Mouse (Mus musculus): ENCODE data around the gene Gm17428.
"Not testable (repeated sequence)": the region's sequence is repeated elsewhere in the genome, so short reads cannot be mapped to it uniquely, and the experiment has no call there.

The Gm17428 gene

GRCm38 (mm10) chr14:54951587-54951986, 25.1 kb upstream of the Gm17428 start:
- no peak for DNase-seq (ENCODE audit: low read depth, low spot score)

- DNase-seq (ENCODE audit: low read depth, low spot score) = no peak
These were observed 23.0 kb upstream of the Gm17428 start for GRCm38 (mm10) chr14:54953664-54954206.

GRCm38 (mm10) chr14:54954474-54954873, 22.3 kb upstream of the Gm17428 start:
- DNase-seq (ENCODE audit: low read depth, low spot score) = no peak

- no peak for DNase-seq (ENCODE audit: low read depth, low spot score)
These were observed 21.3 kb upstream of the Gm17428 start for GRCm38 (mm10) chr14:54955481-54955880.

- no peak for DNase-seq (ENCODE audit: low read depth, low spot score)
These were observed 20.2 kb upstream of the Gm17428 start for GRCm38 (mm10) chr14:54956533-54956932.

GRCm38 (mm10) chr14:54958503-54958902, 18.2 kb upstream of the Gm17428 start:
- DNase-seq (ENCODE audit: low read depth, low spot score) = no peak

- no peak for DNase-seq (ENCODE audit: low read depth, low spot score)
These were observed 17.5 kb upstream of the Gm17428 start for GRCm38 (mm10) chr14:54959197-54959596.

- DNase-seq (ENCODE audit: low read depth, low spot score) = not testable (repeated sequence)
These were observed 16.7 kb upstream of the Gm17428 start for GRCm38 (mm10) chr14:54959853-54960613.

- DNase-seq (ENCODE audit: low read depth, low spot score) = no peak
These were observed 16.0 kb upstream of the Gm17428 start for GRCm38 (mm10) chr14:54960769-54961168.

- no peak for DNase-seq (ENCODE audit: low read depth, low spot score)
These were observed 15.2 kb upstream of the Gm17428 start for GRCm38 (mm10) chr14:54961487-54961886.

- no peak for DNase-seq (ENCODE audit: low read depth, low spot score)
These were observed 14.0 kb upstream of the Gm17428 start for GRCm38 (mm10) chr14:54962714-54963113.

- DNase-seq (ENCODE audit: low read depth, low spot score) = no peak
These were observed 13.0 kb upstream of the Gm17428 start for GRCm38 (mm10) chr14:54963727-54964126.

GRCm38 (mm10) chr14:54965044-54965443, 11.7 kb upstream of the Gm17428 start:
- DNase-seq (ENCODE audit: low read depth, low spot score) = no peak

- no peak for DNase-seq (ENCODE audit: low read depth, low spot score)
These were observed 11.1 kb upstream of the Gm17428 start for GRCm38 (mm10) chr14:54965631-54966030.

- DNase-seq (ENCODE audit: low read depth, low spot score) = no peak
These were observed 10.3 kb upstream of the Gm17428 start, which contains the start of gene Myh6 for GRCm38 (mm10) chr14:54966320-54966977. Gene Myh6, minus strand, starts transcription at chr14:54966927.

GRCm38 (mm10) chr14:54967874-54968273, 8.9 kb upstream of the Gm17428 start:
- DNase-seq (ENCODE audit: low read depth, low spot score) = no peak

- no peak for DNase-seq (ENCODE audit: low read depth, low spot score)
These were observed 8.4 kb upstream of the Gm17428 start for GRCm38 (mm10) chr14:54968344-54968743.

- not testable (repeated sequence) for DNase-seq (ENCODE audit: low read depth, low spot score)
These were observed 3.9 kb upstream of the Gm17428 start for GRCm38 (mm10) chr14:54972786-54973185.

GRCm38 (mm10) chr14:54974068-54974791, 2.5 kb upstream of the Gm17428 start:
- DNase-seq (ENCODE audit: low read depth, low spot score) = no peak

- DNase-seq (ENCODE audit: low read depth, low spot score) = no peak
These were observed 1.9 kb downstream of the Gm17428 start for GRCm38 (mm10) chr14:54978664-54979063.

GRCm38 (mm10) chr14:54981934-54982333, 5.2 kb downstream of the Gm17428 start:
- DNase-seq (ENCODE audit: low read depth, low spot score) = no peak

GRCm38 (mm10) chr14:54988350-54988874, 11.7 kb downstream of the Gm17428 start:
- not testable (repeated sequence) for DNase-seq (ENCODE audit: low read depth, low spot score)

All from 3T3-L1 (cell line).